Mouse (Mus musculus): ENCODE results near the gene Apoc4.
"Not testable (repeated sequence)": the region's sequence is repeated elsewhere in the genome, so short reads cannot be mapped to it uniquely, and the experiment has no call there.

The Apoc4 gene

DNA sequence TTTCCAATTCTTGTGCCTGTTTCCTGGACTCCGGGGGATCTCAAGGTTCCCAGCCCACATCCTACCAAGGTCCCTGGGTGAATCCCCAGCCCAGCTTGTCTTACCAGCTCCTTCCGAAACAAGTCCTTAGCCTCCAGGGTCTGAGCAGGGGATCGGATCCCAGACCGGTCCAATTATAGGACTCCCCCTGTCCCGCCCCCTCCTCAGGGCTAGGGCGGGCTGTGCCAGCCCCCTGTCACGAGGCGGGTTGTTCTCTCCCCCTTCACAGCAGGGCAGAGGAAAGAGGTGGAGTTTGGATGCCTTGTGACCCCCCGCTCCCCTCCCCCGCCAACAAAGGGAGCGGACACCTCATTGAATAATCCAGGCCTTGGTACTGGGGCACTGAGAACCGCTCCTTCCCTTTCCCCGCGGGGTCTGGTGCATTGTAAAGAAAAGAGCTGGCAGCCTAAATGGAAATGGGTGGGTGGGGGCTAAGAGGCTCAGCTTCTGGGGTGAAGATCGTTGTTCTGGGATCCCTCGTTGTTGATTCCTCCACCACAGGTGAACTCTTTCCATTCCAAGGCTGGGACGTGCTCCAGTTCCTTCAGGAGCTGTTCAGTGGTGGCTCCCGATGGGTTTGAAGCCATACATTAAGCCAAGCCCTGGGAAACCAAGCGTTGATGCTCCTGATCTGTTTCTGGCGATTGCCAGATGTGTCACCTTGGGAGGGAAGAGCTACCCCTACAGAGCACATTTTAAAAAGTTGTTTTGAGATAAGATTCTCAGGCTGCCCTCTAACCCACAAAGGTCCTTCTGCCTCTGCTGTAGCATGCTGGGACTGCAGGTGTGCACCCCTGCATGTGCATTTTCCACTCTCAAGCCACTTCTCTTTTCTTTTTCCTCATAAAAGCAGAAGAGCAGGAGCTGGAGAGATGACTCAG lies 17.9 kb upstream of the Apoc4 start, which contains the start of gene Apoe:
Apoe (minus strand) TSS at position 282 of the 920 bp plus-strand sequence.
- DNase-seq (ENCODE audit: low read depth, low spot score) = no peak

DNA sequence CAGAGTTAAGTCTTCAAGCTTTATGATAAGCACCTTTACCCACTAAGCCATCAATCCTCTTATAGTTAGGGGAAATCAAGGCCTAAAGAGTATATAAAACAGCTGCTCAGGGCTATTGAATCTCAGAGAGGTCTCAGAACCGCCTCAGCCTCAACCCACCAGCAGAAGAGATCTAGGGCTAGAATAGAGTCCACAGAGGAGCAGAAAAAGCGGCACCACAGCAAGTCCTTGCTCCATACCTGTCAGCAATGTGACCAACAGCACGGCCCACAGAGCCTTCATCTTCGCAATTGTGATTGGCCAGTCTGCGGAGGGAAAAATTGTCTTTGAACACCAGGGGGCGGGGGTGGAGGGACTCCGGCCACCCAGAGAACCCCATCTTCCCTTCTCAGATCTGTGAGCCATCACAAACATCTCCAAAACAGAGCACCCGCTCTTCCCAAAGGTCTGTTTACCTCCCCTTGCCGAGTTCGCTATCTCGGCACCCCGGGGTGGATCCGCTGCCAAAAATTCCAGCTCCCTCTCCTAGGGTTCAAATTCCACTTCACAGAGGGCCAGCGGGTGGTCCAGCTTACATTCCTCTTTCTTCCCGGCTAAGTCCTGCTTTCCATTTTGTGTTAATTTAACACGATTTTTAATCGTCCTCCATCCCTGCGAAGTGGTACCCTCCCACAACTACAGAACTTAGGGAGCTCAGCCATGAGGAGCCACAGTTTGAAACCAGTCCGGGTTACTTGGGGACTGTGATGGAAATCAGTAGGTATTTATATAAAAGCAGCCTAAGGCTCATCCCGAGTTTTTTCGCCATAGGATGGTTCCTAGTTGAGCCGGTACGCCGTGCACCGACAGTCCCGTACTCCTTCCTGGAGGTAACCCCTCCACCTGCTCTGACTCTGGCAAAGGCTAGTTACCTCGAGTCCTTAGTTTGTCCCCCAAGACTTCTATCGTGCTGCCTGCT lies 16.9 kb upstream of the Apoc4 start:
- DNase-seq (ENCODE audit: low read depth, low spot score) = no peak

DNA sequence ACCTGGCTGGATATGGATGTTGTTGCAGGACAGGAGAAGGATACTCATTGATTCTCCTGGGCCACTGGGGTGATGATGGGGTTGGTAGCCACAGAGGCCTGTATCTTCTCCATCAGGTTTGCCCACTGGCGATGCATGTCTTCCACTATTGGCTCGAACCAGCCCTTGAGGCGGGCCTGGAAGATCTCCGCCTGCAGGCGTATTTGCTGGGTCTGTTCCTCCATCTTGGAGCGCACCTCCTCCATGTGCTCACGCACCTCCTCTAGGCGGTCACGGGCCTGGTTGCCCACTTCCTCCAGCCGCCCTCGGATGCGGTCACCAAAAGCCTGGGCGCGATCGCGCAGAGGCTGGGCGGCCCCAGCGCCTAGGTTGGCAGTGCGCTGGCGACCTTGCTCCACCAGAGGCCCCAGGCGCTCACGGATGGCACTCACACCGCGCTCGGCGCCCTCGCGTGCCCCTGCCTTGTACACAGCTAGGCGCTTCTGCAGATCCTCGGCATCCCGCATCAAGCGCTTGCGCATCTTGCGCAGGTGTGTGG lies 15.1 kb upstream of the Apoc4 start:
- DNase-seq (ENCODE audit: low read depth, low spot score) = no peak

DNA sequence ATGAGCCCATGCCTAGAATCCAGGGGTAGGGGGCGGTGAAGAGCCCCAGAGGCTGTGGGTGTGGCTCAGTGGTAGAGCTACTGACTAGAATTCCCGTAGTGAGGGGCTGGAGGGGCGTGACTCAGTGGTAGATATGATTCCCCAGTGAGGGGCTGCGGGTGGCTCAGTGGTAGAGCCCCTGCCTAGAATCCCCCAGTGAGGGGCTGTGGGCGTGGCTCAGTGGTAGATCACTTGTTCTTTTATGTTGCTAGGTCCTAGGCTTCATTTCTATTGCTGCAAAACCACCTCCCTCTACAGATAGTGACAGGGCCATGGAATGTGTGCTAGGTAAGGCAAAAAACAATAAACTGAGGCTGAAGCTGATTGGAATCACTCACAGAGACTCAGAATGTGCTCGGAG lies 14.6 kb upstream of the Apoc4 start:
- no peak for DNase-seq (ENCODE audit: low read depth, low spot score)

DNA sequence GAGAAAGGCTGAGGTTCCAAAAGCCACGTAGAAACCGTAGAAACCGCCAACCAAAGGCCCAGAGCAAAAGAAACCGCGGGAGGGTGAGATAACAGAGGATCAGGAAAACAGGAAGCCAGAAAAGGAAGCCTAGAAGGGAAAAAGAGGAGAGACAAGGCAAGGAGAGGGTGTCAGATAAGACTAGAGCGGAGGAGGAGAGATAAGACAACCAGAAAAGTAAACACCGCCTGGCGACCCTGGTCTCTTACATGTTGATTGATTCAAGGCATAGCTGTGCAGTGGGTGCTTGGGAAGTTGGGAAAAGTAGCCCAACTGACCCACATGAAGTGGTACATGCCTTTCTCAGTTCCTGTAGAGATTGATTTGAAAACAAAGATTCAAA lies 13.9 kb upstream of the Apoc4 start:
- DNase-seq (ENCODE audit: low read depth, low spot score) = no peak

DNA sequence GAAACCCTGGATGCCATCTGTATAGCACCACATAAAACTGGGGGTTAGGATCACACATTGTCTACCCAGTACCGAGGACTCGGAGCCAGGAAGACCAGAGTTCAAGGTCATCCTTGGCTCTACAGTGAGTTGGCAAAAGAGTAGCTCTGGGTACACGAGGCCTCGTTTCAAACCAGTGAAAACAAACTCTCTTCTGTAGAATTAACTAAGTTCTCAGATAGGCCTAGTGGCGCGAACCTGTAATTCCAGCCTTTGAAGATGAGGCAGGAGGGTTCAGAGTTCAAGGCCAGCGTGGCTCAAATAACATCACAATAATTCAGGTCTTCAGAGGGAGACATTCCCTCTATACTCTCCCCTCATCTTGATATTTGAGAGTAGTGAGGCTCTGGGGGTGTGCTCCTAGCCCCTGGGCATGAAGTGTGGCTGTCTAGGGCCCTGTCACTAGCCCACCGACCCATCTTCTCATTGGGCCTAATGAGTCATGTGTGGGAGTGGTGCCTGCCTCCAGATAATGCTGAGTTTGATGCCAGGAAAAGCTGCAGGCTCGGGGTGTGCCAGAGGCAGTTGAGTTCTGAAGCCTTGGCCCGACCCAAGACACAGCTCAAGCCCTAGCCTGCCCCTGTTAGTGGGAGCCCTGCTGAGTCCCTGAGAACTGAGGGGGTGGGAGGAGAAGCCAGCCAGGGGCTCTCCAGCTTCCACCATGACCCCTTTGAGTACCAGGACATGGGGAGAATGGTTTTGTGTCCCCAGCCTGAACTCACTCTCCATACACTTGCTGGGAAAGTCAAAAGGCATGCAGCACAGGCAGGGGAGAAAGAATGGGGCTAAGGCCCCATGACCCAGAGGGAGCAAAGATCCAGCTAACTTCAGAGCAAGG lies 13.3 kb upstream of the Apoc4 start:
- no peak for DNase-seq (ENCODE audit: low read depth, low spot score)

DNA sequence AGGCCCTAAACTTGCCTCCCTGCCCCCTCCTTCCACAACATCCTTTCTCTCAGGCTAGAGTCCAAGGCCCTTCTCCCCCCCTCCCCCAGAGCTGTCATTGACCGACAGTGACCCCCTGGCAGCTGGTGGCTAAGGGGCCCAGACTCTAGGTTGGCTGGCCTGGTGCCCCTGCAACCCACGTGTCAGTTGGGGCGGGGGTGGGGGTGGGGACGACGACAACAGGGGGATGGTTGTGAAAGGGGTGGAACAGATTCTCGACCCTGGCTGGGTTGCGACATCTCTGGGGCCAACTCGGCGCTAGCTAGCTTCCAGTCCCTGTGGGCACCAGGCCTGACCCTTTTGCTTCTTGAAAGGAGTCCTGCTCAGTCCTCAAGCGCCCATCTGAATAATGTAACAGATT lies 12.1 kb upstream of the Apoc4 start:
- no peak for DNase-seq (ENCODE audit: low read depth, low spot score)

DNA sequence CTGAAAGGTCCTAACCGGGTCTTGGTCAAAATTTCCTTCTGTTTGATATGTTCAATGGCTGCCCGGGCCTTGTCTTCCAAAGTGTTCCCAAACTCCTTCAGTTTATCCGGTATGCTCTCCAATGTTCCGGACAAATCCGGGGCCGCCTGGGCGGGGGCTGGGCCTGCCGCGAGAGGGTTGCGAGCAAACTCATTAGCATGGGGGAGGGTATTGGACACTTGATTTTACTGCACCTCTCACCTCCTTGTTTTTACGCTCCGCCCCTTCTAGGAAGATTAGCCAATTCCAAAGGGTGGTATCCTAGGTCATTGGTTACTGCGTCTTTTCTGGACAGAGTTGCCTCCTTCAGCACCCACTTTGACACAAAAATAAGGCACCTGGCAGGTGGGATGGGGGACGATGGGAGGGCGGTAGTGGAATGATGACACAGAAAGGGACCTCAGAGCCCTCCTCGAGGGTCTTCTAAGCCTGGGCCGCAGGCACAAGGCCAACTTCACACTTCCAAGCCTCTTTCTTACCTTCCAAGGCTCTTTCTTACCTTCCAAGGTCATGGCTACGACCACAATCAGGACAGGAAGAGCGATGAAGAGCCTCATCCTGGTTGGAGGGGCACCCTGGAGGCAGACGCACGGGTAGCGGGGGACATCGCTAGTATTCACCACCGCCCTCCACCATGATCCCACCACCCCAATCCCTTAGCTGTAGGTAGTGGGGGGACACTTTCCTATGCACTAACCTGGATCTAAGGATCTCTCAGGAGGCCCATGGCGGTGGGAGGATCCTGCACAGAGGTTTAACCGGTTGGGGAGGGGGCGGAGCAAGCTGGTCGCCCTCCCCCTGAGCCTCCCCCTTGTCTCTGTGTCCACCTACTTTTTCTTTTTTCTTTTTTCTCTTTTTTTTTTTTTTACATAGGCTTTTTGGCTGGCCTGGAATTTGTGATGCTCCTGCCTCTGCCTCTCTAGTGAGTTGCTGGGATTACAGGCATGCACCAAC lies 10.9 kb upstream of the Apoc4 start, which contains the start of gene Apoc1:
Apoc1 (minus strand) TSS at position 788 of the 993 bp plus-strand sequence.
- DNase-seq (ENCODE audit: low read depth, low spot score) = no peak

DNA sequence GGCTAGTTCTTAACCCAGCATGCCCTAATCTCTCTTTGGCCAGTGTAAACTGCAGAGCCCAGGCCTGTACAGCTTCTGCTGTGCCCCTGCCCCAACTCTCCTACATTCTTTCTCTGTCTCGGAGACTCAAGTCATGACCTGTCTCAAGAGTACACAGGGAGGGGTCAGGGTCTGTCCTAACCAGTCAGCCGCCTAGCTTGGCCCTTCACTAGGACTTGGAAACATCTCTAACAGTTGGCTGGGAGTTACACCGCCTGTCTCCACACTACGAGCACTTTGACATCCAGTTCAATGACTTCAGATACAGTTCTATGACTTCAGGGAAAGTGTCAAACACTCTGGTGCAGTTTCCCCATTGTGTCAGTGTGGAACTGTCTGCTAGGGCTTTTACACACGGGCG lies 10.2 kb upstream of the Apoc4 start:
- DNase-seq (ENCODE audit: low read depth, low spot score) = no peak

DNA sequence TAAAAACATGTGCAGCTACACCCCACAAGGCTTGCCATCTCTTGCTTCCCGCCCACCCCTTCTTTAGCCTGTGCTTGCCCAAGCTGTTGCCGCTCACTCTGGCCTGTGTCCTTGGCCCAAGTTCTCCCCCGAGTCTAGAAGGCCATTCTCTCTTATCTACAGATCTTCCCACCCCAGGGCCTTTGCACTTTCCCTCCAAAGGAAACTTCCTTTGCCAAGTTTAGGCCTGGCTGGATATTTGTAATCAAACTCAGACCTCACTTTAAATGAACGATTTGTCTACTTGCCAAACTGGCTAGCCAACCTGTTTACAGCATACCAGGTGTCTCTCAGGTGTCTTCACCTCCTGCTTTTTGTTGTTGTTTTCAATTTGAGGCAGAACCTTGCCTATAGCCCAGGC lies 9.6 kb upstream of the Apoc4 start:
- DNase-seq (ENCODE audit: low read depth, low spot score) = no peak

DNA sequence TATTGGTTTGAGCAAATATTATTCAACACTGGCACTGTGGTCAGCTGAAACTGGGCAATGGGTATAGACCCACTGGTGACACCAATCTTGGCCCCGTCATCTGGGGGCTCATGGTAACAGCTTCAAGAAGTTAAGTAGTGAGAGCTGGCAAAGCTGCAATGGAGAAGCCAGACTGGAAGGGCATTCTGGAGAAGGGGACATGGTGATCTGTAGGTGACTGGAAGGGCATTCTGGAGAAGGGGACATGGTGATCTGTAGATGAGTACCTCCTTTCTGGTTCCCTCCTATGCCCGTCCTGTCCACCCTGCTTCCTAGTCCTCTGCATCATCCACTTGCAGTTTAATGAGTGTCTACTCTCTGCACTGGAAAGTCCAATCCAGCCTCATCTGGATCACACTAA lies 7.3 kb upstream of the Apoc4 start:
- no peak for DNase-seq (ENCODE audit: low read depth, low spot score)

DNA sequence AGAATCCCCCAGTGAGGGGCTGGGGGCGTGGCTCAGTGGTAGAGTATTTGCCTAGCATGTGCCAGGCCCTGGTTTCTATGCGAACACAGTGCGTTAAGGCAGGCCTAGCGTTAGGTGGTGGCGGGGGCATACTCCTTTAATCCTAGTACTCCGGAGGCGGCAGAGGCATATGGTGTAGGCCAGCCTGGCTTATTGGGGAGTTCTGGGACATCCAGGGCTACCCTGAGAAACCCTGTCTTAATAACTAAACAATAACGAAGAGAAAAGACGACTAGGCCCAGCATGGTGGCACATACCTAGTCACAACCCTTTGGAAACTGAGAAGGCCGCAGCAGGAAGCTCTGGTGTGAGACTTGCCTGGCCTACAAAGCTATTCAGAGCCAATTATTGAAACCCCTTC lies 6.8 kb upstream of the Apoc4 start:
- DNase-seq (ENCODE audit: low read depth, low spot score) = no peak

DNA sequence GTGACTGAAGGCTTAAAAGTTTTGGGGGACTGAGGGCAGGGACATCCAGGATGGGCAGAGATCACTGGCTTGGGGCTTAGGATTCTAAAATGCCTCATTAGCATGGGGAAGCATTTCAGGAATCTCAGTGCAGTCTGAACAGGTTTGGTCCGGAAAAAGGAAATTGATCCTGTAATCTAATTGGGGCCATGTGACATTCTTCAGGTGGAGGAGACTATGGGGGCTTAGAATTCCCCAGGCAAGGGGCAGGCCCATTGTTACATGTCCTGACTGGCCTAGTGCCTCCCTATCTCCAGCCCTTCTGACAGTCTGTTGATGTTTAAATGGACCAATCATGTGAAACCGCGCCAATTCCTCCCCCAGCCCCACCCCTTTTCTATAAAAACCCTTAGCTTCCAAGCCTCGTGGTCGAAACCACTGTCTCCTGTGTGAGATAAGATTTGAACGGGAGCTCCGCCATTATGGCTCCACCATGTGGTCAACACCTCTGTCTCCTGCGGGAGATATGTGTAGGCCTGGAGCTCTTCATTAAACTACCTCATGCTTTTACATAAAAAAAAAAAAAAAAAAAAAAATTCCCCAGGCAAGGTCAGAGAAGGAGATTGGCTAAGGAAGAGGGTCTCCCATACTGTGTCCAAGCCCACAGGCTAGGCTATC lies 5.8 kb upstream of the Apoc4 start:
- not testable (repeated sequence) for DNase-seq (ENCODE audit: low read depth, low spot score)

DNA sequence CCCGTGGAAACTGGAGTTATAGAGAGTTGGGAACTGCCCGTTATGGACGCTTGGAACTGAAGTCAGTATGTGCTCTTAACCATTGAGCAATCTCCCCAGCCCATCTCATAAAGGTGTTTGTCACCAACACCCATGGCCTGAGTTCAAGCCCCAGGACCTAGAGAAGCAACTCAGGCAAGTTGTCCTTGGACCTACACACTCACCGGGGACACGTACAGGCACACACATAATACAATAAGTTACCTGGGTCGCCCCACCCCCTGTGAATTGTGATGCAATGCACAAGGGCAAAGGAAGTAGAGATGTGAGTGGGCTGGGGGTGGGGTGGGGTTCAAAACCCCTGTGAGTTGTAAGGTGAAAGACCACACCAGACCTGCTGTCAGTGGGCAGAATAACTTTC lies 5.2 kb upstream of the Apoc4 start:
- DNase-seq (ENCODE audit: low read depth, low spot score) = no peak

DNA sequence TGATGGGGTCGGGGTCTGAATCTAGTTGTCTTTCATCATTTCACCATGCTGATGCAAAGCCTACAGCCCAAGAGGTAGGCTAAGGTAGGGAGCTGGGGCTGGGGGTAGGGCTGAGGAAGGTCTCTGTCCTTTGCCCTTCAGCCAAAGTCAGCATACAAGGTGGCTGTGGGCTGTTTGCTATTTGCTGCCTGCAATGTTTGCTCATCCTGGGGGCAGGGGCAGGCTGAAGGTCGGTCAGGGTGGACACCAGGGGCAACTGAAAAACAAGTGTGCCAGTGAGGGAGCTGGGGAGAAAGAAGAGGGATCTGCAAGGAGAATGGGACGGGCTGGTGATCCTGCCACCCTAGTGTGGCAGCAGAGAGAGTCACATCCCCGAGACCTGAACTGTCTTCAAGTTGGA lies 4.1 kb upstream of the Apoc4 start:
- no peak for DNase-seq (ENCODE audit: low read depth, low spot score)

DNA sequence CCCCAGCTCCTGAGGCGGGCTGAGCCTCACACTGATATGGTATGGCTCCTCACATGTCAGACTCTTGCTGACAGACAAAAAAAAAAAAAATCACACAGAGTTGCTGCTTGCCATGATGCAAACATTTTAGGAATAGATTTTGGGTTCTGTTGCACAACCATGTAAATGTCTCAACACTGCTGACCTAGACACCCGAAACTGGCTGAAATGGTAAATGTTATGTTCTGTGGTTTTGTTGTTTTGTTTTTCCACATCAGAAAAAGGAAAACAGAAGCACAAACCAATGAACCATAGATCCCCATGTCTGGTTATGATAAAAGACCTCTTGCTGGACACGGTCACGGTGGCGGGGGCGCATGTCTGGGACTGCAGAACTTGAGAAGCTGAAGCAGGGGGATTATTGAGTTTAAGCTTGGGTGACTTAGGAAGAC lies 2.5 kb upstream of the Apoc4 start:
- DNase-seq (ENCODE audit: low read depth, low spot score) = no peak

DNA sequence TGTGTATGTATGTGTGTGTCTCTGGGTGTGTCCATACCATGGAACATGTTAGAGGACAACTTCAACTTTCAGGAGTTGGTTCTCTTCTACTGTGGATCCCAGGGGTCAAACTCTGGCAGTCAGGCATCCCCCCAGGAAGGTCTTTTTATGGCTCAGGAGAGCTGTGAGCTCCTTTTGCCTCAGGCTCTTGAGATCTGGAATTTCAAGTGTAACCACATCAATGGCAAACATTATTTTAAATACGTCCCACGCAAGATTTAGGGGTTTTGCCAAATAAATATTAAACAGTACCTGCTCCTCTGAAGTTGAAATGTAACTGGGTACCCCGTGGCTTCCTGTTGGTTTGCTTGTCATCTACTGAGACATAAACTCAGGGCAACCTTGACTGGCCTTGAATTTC lies 1.7 kb upstream of the Apoc4 start:
- no peak for DNase-seq (ENCODE audit: low read depth, low spot score)

DNA sequence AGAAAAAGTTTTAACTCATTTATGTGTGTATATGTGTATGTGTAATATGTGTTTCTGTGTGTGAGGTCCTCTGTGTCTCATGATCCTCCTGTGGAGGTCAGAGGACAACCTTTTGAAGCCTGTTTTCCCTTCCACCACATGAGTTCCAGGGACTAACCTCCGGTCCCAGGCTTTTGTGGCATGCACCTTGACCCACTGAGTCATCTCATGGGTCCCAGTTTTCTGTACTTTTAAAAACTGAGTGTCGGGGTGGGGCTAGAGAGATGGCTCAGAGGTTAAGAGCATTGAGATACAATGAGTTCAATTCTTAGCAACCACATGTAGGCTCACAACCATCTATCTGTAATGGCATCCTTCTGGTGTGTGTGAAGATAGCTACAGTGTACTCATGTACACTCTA lies 577 bp downstream of the Apoc4 start:
- DNase-seq (ENCODE audit: low read depth, low spot score) = no peak

DNA sequence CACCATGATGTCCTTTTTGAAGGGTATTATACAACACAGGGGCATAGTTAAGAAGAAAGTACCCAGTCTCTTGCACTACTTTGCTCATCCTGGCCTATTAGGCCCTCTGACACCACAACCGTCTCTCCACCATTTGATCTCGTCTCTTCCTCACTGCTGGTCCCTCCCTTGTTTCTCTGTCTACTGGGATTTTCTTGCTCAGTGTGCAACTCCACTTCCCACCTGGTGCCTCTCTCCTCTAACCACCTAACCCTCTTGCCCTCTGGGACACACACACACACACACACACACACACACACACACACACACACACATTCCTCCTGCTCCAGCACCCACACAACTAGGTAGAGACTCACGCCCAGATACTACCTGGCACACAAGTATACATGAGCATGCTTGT lies 2.4 kb downstream of the Apoc4 start:
- no peak for DNase-seq (ENCODE audit: low read depth, low spot score)

Measured in 3T3-L1 (cell line).